Mouse (Mus musculus) heart, postnatal 36 days (tissue): ENCODE data around the gene Gm15085. TPM values are rescaled to one million over a fixed set of nuclear protein-coding genes. Genes with fewer than 3 reads are reported as not detected.
"Not testable (repeated sequence)": the region's sequence is repeated elsewhere in the genome, so short reads cannot be mapped to it uniquely, and the experiment has no call there.

Experiments used
- DNase-seq, 2 experiments: peaks; one replicate each; pipeline ENCODE4 v3.0.0; 2021 to 2022
- intact Hi-C: fragments of 180-260 bp; cut with DNase I; formaldehyde crosslinking; loops from one replicate; pipeline ENCODE4 v1.15.1; 2025
- total RNA-seq, 2 experiments: library from RNA; stranded (reverse); gene quantifications; 2 replicates each; pipeline ENCODE4 v1.2.3; 2021

The Gm15085 gene
- total RNA-seq, result not detected

DNA sequence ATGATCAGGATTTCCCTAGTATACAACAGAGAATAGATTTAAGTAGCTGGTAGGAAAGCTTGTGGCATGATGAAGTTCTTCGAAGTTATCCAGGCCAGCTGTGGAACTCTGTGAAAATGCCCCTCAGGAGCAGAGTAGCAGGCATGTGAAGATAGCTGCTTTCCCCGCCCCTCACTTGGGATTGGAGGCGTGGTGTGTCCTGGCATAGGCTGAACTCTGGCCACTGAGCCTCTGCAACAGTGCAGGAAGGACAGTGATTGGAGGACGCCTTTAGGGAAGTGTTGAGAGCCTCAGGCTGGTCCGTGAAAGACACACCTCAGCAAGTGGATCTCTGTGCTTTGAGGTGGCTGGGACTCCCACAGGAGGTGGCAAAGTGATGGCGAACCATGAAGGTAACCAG is at the start of gene Gm15085:
Gene Gm15085 (plus strand): TSS at position 301 of the 400 bp plus-strand sequence.
- DNase-seq, intact Hi-C loops: not testable (repeated sequence)

Other genes starting within 250 kb of the Gm15085 start
- gene Gm15093, start 175.2 kb upstream of the Gm15085 start, total RNA-seq, result not detected
- not detected for gene Gm10439, start 147.0 kb downstream of the Gm15085 start, total RNA-seq